Mouse (Mus musculus) forebrain, embryonic 14.5 days (tissue): ENCODE results near the gene Ckap2. TPM values are rescaled to one million over a fixed set of nuclear protein-coding genes. Genes with fewer than 3 reads are reported as not detected.

Experiments
- ATAC-seq: fragments of 200-750 bp; cut with Nextera tagmentation; 2 replicates; pipeline ENCODE4 v1.8.0; 2017; ENCODE audit warnings: mild to moderate bottlenecking, moderate library complexity
- DNase-seq: peaks from one replicate; pipeline ENCODE4 v3.0.0-alpha.2; 2015; ENCODE audit warnings: low spot score
- H3K27ac ChIP-seq: fragments of 300-500 bp; sonication (generic); 2 replicates; pipeline ENCODE4 v1.5.1; 2014; ENCODE audit warnings: low read depth, mild to moderate bottlenecking, control low read depth, low read length, moderate library complexity
- H3K27me3 ChIP-seq: fragments of 300-500 bp; sonication (generic); replicated peaks from 2 replicates; pipeline ENCODE4 v1.6.1; 2014; ENCODE audit warnings: low read length, control low read depth, mixed read lengths; ENCODE audit not compliant: control insufficient read depth, insufficient read depth
- H3K36me3 ChIP-seq: fragments of 300-500 bp; sonication (generic); 2 replicates; pipeline ENCODE4 v1.6.1; 2014; ENCODE audit warnings: low read length, control low read depth; ENCODE audit not compliant: control insufficient read depth, insufficient read depth
- H3K4me1 ChIP-seq: fragments of 300-500 bp; sonication (generic); 2 replicates; pipeline ENCODE4 v1.6.1; 2014; ENCODE audit warnings: antibody characterized with exemption, low read length, control low read depth; ENCODE audit not compliant: control insufficient read depth, insufficient read depth
- H3K4me2 ChIP-seq: fragments of 300-500 bp; sonication (generic); 2 replicates; pipeline ENCODE4 v1.6.1; 2014; ENCODE audit warnings: mild to moderate bottlenecking, control low read depth, low read length
- H3K4me3 ChIP-seq: fragments of 300-500 bp; sonication (generic); 2 replicates; pipeline ENCODE4 v1.5.1; 2014; ENCODE audit warnings: low read depth, low read length, control low read depth
- H3K9ac ChIP-seq: fragments of 300-500 bp; sonication (generic); 2 replicates; pipeline ENCODE4 v1.6.1; 2014; ENCODE audit warnings: mild to moderate bottlenecking, low read length, control low read depth, moderate library complexity
- H3K9me3 ChIP-seq: fragments of 300-500 bp; sonication (generic); replicated peaks from 2 replicates; pipeline ENCODE4 v1.6.1; 2016; ENCODE audit warnings: low read length, control low read depth, mixed read lengths; ENCODE audit not compliant: control insufficient read depth
- WGBS: fragments of 180-500 bp; shearing (Covaris S2); extraction: QIAGEN DNeasy Blood & Tissue Kit; methylation state at CpG from one replicate; pipeline ENCODE4 v1.1.7; 2014; 5-methylcytosine and 5-hydroxymethylcytosine counted together
- polyA plus RNA-seq: library from polyadenylated mRNA; unstranded; fragments of >200 nt; fragmentation: Nextera tagmentation; extraction: Ambion mirVana; gene quantifications from 2 replicates; pipeline ENCODE4 v1.2.1, GENCODE M21; 2014

Gene Ckap2
- polyA plus RNA-seq, 1 experiment from 2014 or later, result 39.1 TPM

- DNase-seq (no peak), ATAC-seq (no peak)
- 90% methylated on average over 6 of the region's 6 CpGs for WGBS
- Histone ChIP-seq H3K9ac (no peak overlapping the region), H3K9me3 (no peaks in the 10 kb centered on the region), H3K4me1 (peaks cover 4% of the 10 kb centered on the region; the same call in 1 of the 2 replicates), H3K27ac (no peak overlapping the region), H3K27me3 (no peaks in the 10 kb centered on the region), H3K36me3 (peaks cover 25% of the 10 kb centered on the region), H3K4me2 (no peak overlapping the region), H3K4me3 (no peak overlapping the region)
Observed at GRCm38 (mm10) chr8:22197914-22198313, 12.3 kb upstream of the Ckap2 start.

- H3K36me3 ChIP-seq, result no peaks in the 10 kb centered on the region
- peak overlapping the region; percentile 96 for H3K9ac ChIP-seq
- H3K27ac ChIP-seq, result peak overlapping the region; percentile 93
- H3K9me3 ChIP-seq, result no peaks in the 10 kb centered on the region
- H3K27me3 ChIP-seq, result no peaks in the 10 kb centered on the region
- peaks cover 4% of the 10 kb centered on the region; the same call in 1 of the 2 replicates for H3K4me1 ChIP-seq
- 14% methylated on average over 12 of the region's 12 CpGs for WGBS
- DNase-seq, result no peak
- no peak for ATAC-seq
- H3K4me2 ChIP-seq, result peak overlapping the region; percentile 73
- H3K4me3 ChIP-seq, result peak overlapping the region; percentile 82
Observed at GRCm38 (mm10) chr8:22193432-22194010, 7.9 kb upstream of the Ckap2 start.

GRCm38 (mm10) chr8:22192660-22193431 lies 7.2 kb upstream of the Ckap2 start, which contains the start of gene Vps36:
Gene Vps36, plus strand, starts transcription at chr8:22192809.
- under 1% methylated on average over 73 of the region's 73 CpGs for WGBS
- DNase-seq (peak; percentile 89), ATAC-seq (peak; percentile 95)
- H3K27ac ChIP-seq, result peak within 1 kb of the TSS; percentile 93
- H3K4me2 ChIP-seq, result peak within 1 kb of the TSS; percentile 73
- peaks cover 4% of the 10 kb centered on the region; the same call in 1 of the 2 replicates for H3K4me1 ChIP-seq
- no peaks in the 10 kb centered on the region for H3K36me3 ChIP-seq
- H3K27me3 ChIP-seq, result no peaks in the 10 kb centered on the region
- H3K4me3 ChIP-seq, result peak within 1 kb of the TSS; percentile 82
- peak within 1 kb of the TSS; percentile 96 for H3K9ac ChIP-seq
- H3K9me3 ChIP-seq, result no peaks in the 10 kb centered on the region

- H3K36me3 ChIP-seq, result no peaks in the 10 kb centered on the region
- 1% methylated on average over 3 of the region's 3 CpGs for WGBS
- no peak overlapping the region for H3K27ac ChIP-seq
- no peaks in the 10 kb centered on the region for H3K27me3 ChIP-seq
- peak overlapping the region; percentile 68; the same call in 1 of the 2 replicates for H3K9ac ChIP-seq
- peaks cover 6% of the 10 kb centered on the region; the same call in 1 of the 2 replicates for H3K4me1 ChIP-seq
- peak; percentile 62 for ATAC-seq
- H3K9me3 ChIP-seq, result no peaks in the 10 kb centered on the region
- H3K4me2 ChIP-seq, result peak overlapping the region; percentile 61
- peak; percentile 62 for DNase-seq
- H3K4me3 ChIP-seq, result peak overlapping the region; percentile 73
Observed at GRCm38 (mm10) chr8:22184884-22185283, 735 bp downstream of the Ckap2 start.

GRCm38 (mm10) chr8:22175966-22176365 lies 9.7 kb downstream of the Ckap2 start:
- H3K27me3 ChIP-seq, result no peaks in the 10 kb centered on the region
- no peak overlapping the region for H3K27ac ChIP-seq
- H3K36me3 ChIP-seq, result peaks cover 47% of the 10 kb centered on the region
- no peak for DNase-seq
- no peaks in the 10 kb centered on the region for H3K4me1 ChIP-seq
- 98% methylated on average over 7 of the region's 7 CpGs for WGBS
- no peaks in the 10 kb centered on the region for H3K9me3 ChIP-seq
- no peak for ATAC-seq
- no peak overlapping the region for H3K4me3 ChIP-seq
- H3K9ac ChIP-seq, result no peak overlapping the region
- no peak overlapping the region for H3K4me2 ChIP-seq

- no peak overlapping the region for H3K9ac ChIP-seq
- H3K36me3 ChIP-seq, result peaks cover 35% of the 10 kb centered on the region
- WGBS, result 88% methylated on average over 5 of the region's 5 CpGs
- ATAC-seq (no peak), DNase-seq (no peak)
- H3K4me1 ChIP-seq, result no peaks in the 10 kb centered on the region
- no peak overlapping the region for H3K4me3 ChIP-seq
- no peaks in the 10 kb centered on the region for H3K27me3 ChIP-seq
- no peaks in the 10 kb centered on the region for H3K9me3 ChIP-seq
- H3K4me2 ChIP-seq, result no peak overlapping the region
- H3K27ac ChIP-seq, result no peak overlapping the region
Observed at GRCm38 (mm10) chr8:22169167-22169566, 16.5 kb downstream of the Ckap2 start.

- peaks cover 26% of the 10 kb centered on the region for H3K36me3 ChIP-seq
- DNase-seq (peak; percentile 95), ATAC-seq (peak; percentile 99)
- H3K27ac ChIP-seq, result peak within 1 kb of the TSS; percentile 72
- H3K4me3 ChIP-seq, result peak within 1 kb of the TSS; percentile 44
- peak within 1 kb of the TSS; percentile 47 for H3K4me2 ChIP-seq
- peak within 1 kb of the TSS; percentile 62 for H3K9ac ChIP-seq
- H3K27me3 ChIP-seq, result no peaks in the 10 kb centered on the region
- WGBS, result under 1% methylated on average over 34 of the region's 43 CpGs
- no peaks in the 10 kb centered on the region for H3K9me3 ChIP-seq
- H3K4me1 ChIP-seq, result no peaks in the 10 kb centered on the region
Observed at GRCm38 (mm10) chr8:22166080-22166603, 19.5 kb downstream of the Ckap2 start, which contains the start of gene Nek3. Gene Nek3, minus strand, starts transcription at chr8:22166435.

- H3K27me3 ChIP-seq, result no peaks in the 10 kb centered on the region
Observed at GRCm38 (mm10) chr8:22165251-22166079, 20.2 kb downstream of the Ckap2 start.

More at GRCm38 (mm10) chr8:22165251-22166079, 20.2 kb downstream of the Ckap2 start:
- DNase-seq, result no peak
- Histone ChIP-seq H3K36me3 (peaks cover 22% of the 10 kb centered on the region), H3K4me3 (peak overlapping the region; percentile 44), H3K9ac (peak overlapping the region; percentile 62), H3K27ac (peak overlapping the region; percentile 72; the same call in 1 of the 2 replicates), H3K9me3 (no peaks in the 10 kb centered on the region), H3K4me1 (no peaks in the 10 kb centered on the region), H3K4me2 (peak overlapping the region; percentile 47)
- WGBS, result 54% methylated on average over 10 of the region's 10 CpGs
- peak; percentile 56 for ATAC-seq
